Mouse (Mus musculus): ENCODE results near the gene Ccdc58. TPM values are rescaled to one million over a fixed set of nuclear protein-coding genes. Genes with fewer than 3 reads are reported as not detected.
"Not testable (repeated sequence)": the region's sequence is repeated elsewhere in the genome, so short reads cannot be mapped to it uniquely, and the experiment has no call there.

The Ccdc58 gene
- total RNA-seq, 2 experiments from 2014 or later, result 40.4 to 55.3 TPM

- DNase-seq, result no peak
Measured at GRCm38 (mm10) chr16:36074772-36075171, 3.3 kb downstream of the Ccdc58 start.

DNA sequence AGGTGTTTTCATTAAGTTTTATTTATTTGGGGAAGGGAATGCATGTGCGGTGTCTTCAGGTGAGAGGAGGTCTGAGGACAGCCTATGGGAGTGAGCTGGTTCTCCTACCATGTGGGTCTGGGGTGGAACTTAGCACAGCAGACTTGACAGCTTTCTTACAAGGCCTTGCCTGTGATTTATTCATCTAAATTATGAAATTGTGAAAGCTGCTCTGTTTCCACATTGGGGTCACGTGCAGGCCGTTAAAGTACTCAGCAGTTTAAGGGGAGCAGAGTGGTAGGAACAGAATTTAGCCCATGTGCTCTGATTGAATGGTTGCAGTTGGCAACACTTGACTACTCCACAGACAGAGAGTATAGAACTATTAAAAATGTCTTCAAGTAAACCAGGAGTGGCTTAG is 8.4 kb downstream of the Ccdc58 start:
- DNase-seq, result no peak

- no peak for DNase-seq
Measured at GRCm38 (mm10) chr16:36087846-36088245, 16.4 kb downstream of the Ccdc58 start.

- peak in 1 of 2 experiments; percentile 28 for DNase-seq
Measured at GRCm38 (mm10) chr16:36089065-36089464, 17.6 kb downstream of the Ccdc58 start.

DNA sequence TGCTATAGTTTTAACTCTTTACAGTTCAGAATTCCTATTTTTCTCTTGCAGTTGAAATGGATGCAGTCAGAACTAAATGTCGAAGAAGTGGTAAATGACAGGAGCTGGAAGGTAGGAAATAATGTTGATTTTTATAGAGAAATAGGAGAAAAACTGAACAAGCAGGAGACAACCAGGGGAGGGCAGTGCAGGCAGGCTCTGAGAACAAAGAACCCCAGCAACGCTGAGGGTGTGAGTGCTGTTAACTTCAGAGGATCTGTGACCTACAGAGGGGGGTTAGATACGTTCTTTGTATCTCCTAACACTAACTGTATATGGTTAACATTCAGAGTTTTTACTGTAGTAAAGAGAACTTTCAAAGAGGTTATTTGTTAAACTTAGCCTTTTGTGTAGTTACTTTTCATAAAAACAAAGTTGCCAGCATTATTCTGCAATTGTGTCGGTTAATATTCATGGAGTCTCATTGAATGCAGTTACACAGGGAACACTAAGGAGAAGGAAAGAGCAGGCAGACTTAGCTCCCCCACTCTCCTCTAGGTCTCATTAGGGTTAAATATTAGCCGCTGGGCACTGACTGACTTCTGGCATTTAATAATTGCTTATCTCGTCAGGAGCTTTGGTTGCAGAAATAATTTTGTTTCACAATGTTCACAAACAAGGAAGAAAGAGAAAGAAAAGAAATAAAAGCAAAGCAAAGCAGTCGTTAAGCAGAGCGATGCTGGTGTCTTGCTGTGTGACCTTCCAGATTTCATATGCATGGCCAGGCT is 18.5 kb downstream of the Ccdc58 start:
- no peak for DNase-seq

DNA sequence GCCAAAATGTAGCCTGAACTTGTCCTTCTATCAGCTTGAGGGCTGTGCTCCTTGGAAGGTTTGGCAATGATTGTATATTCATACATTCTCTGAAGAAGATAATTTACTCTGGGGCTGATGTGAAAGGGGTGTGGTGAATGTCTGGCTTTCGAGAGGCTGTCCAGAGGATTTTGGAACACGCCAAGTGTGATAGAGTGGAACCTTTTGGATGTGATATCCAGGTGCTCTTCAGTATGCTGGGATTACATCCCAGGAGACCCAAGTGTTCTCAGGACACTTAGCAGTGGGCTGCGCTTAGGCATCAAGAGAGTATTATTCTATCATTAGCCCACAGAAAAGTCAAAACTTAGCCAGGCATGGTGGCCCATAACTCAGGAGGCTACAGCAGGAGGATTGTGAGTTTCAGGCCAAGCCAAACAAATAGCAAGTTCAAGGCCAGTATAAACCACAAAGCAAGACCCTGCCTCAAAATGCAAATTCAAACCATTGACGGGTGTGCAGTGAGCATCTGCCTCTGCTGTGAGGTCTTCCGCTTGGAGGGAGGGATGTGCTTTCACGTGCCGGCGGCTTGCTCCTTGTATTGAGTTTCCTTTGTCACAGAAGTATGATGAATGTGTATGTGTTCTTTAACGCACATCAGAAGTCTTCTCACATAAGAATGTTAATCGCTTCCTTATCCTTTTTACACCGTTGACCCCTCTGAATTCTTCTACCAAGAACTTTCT is 19.5 kb downstream of the Ccdc58 start:
- DNase-seq, result no peak

- no peak for DNase-seq
Measured at GRCm38 (mm10) chr16:36094079-36094478, 22.6 kb downstream of the Ccdc58 start.

DNA sequence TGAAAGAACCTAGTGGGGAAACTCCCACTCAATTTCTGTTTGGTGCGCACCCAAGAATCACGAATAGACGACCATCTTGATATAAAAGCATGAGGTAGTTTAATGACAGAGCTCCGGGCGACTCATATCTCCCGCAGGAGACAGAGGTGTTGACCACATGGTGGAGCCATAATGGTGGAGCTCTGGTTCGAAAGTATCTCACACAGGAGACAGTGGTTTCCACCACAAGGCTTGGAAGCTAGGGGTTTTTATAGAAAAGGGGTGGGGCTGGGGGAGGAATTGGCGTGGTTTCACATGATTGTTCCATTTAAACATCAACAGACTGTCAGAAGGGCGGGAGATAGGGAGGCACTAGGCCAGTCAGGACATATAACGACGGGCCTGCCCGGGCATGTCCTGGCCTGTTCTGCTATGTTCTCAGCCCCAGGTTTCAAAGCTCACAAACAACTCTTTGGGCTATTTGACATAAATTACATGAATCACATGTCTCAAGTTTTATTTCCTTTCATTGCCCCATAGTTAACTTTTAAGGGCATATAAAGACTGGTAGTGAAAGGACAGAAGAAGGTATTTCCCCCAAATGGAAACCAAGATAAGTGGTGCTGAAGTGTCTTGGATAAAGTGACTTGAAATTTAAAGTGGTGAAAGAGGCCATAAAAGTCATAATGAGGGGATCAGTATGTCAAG is 26.5 kb downstream of the Ccdc58 start:
- DNase-seq, result not testable (repeated sequence)

GRCm38 (mm10) chr16:36101526-36101925 is 30.0 kb downstream of the Ccdc58 start:
- DNase-seq, result no peak

GRCm38 (mm10) chr16:36102211-36102610 is 30.7 kb downstream of the Ccdc58 start:
- DNase-seq, result no peak

DNA sequence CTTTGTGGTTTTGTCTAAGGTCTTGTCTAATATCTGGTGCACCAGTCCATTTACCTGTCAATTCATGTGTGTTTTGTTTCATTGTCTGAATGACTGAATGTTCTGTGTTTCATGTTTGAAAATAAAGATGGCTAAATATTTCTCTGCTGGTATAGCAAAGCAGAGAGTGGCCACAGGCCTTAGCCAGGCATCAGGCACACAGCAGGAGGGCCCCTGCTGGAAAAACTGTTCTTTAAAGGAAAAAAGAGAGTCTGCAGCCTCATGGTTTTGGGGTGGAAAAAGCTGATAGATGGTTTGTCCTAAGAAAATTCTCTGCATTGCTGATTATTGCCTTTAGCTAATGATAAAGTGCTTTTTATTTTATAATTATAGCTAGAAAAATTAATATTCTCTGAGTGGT is 40.0 kb downstream of the Ccdc58 start:
- DNase-seq, result not testable (repeated sequence)

DNA sequence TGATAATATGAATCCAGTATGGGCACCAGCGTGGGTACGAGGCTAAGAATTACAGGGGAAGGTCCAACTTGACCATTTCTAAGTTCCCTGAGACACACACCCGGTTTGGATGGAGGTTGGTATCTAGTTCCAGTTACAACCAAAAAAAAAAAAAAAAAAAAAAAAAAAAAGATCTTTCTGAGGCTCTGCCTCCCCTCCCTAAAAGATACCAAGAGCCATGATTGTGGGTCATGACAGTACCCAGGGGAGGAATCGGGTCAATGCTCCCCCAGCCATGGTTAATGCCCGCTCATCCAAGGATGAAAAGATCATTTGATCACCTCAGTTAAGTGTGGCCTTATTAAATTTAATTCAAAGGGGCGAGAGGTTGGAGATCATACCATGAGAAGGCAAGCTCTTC is 44.3 kb downstream of the Ccdc58 start:
- DNase-seq, result not testable (repeated sequence)

DNA sequence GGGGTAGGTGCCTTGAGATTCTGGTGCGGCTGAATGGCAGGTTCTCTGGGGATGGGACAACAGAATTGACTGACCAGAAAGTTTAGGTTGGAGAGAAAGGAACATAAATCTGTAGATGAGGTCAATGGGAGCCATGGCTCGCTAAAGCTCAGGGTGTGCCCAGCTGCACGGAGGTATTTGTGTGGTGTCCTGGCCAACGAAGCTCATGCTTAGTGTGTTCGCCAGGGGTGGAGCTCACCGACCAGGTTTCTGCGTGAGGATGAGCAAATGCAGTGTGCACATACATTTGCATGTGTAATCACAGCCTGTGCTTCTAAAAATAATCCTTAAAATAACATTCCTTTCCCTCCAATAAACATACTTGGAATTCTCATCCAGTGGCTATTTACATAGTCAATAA is 56.6 kb downstream of the Ccdc58 start:
- no peak for DNase-seq

DNA sequence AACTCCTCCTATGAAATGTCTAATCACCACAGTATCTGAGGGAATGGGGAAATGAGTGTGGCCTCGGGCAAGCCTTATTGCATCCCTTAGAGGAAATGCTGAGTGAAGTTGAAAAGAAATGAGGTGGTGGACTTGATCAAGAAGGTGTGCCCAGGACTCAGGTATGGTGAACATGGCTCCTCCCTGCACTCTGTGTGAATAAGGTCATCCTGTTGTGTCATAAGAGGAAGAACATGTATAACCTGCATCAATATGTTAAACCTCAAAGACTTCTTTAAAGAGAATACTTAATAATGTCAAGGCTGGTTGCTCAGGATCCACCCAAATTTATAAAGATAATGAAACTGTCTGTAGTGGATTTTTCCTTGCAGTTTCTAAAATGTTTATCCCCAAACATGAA is 59.7 kb downstream of the Ccdc58 start, which contains the start of gene Csta1:
TSS of gene Csta1 (minus strand) at position 101 of the 400 bp plus-strand sequence.
- no peak for DNase-seq

DNA sequence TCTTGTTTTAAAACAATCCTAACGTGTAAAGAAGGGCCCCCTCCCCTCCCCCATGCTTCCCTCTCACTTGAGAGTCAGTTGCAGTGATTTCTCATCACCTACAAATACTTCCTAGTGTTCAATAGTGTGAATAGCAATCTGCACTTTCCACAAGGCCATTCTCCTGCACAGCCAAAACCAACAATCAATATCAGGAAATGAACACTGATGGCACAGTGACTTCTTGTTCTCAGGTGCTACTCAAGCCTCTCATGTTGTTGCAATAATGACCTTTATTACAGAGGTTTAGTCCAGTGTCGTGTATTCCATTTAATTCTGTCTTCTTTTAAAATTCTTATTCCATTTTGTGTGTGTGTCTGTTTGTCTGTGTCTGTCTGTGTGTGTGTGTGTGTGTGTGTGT is 66.7 kb downstream of the Ccdc58 start:
- no peak for DNase-seq

Other genes with a start within 250 kb of the Ccdc58 start
- gene Parp14, start 200.1 kb upstream of the Ccdc58 start, total RNA-seq (2021), result 10 to 100 TPM; 14.8 to 15.7 TPM
- 10 to 100 TPM; 15.0 to 16.2 TPM for gene Parp9, start 133.2 kb upstream of the Ccdc58 start, total RNA-seq (2021)
- 10 to 100 TPM in 1 of 2 experiments, 1 to 10 TPM in 1; 9.1 to 10.9 TPM for gene Dtx3l, start 132.5 kb upstream of the Ccdc58 start, total RNA-seq (2021)
- gene Kpna1, start 92.9 kb upstream of the Ccdc58 start, total RNA-seq (2021), result 10 to 100 TPM; 70.0 to 85.0 TPM
- gene Wdr5b, start 30.5 kb upstream of the Ccdc58 start, total RNA-seq (2021), result 1 to 10 TPM; 4.2 TPM
- gene Fam162a, start 91 bp upstream of the Ccdc58 start, total RNA-seq (2021), result 100 to 1,000 TPM; 140 to 185 TPM
- gene Csta1, start 59.6 kb downstream of the Ccdc58 start, total RNA-seq (2021), result not detected
- gene Stfa2l1, start 85.1 kb downstream of the Ccdc58 start, total RNA-seq (2021), result not detected
- not detected for gene Gm5483, start 112.5 kb downstream of the Ccdc58 start, total RNA-seq (2021)
- not detected for gene Gm5416, start 138.7 kb downstream of the Ccdc58 start, total RNA-seq (2021)
- gene 2010005H15Rik, start 149.8 kb downstream of the Ccdc58 start, total RNA-seq (2021), result 1 to 10 TPM in 1 of 2 experiments, not detected in 1; 1.6 TPM
- not detected for gene Stfa1, start 205.3 kb downstream of the Ccdc58 start, total RNA-seq (2021)